Mouse (Mus musculus) lung, postnatal 0 days (tissue): ENCODE measurements at regions not wholly inside any gene's neighbourhood (a gene's known extent, or its start where the extent isn't known, plus 50 kb on each side); places are given as distances from the start of the nearest gene placed in this dataset.

ENCODE experiments used
- ATAC-seq: fragments of 200-750 bp; cut with Nextera tagmentation; 2 replicates; pipeline ENCODE4 v1.8.0; 2017; ENCODE audit warnings: moderate library complexity
- DNase-seq: peaks from one replicate; pipeline ENCODE4 v3.0.0-alpha.2; 2016; ENCODE audit warnings: low spot score
- H3K27ac ChIP-seq: fragments of 300-500 bp; sonication (generic); 2 replicates; pipeline ENCODE4 v1.5.1; 2014; ENCODE audit warnings: antibody characterized with exemption, mild to moderate bottlenecking, low read length, mixed read lengths
- H3K27me3 ChIP-seq: fragments of 300-500 bp; sonication (generic); replicated peaks from 2 replicates; pipeline ENCODE4 v1.6.1; 2014; ENCODE audit warnings: low read length, mixed read lengths; ENCODE audit not compliant: insufficient read depth
- H3K36me3 ChIP-seq: fragments of 300-500 bp; sonication (generic); 2 replicates; pipeline ENCODE4 v1.6.1; 2014; ENCODE audit warnings: low read length, mixed read lengths; ENCODE audit not compliant: insufficient read depth
- H3K4me1 ChIP-seq: fragments of 300-500 bp; sonication (generic); 2 replicates; pipeline ENCODE4 v1.6.1; 2014; ENCODE audit warnings: antibody characterized with exemption, low read depth, low read length, mixed read lengths; ENCODE audit not compliant: insufficient read depth
- H3K4me2 ChIP-seq: fragments of 300-500 bp; sonication (generic); replicated peaks from 2 replicates; pipeline ENCODE4 v1.6.1; 2014; ENCODE audit warnings: low read depth, mild to moderate bottlenecking, low read length, moderate library complexity, mixed read lengths
- H3K4me3 ChIP-seq: fragments of 300-500 bp; sonication (generic); 2 replicates; pipeline ENCODE4 v1.5.1; 2014; ENCODE audit warnings: low read depth, low read length
- H3K9ac ChIP-seq: fragments of 300-500 bp; sonication (generic); replicated peaks from 2 replicates; pipeline ENCODE4 v1.6.1; 2014; ENCODE audit warnings: low read depth, mild to moderate bottlenecking
- H3K9me3 ChIP-seq: fragments of 300-500 bp; sonication (generic); 2 replicates; pipeline ENCODE4 v1.6.1; 2016; ENCODE audit warnings: low read length, mixed read lengths
- CTCF ChIP-seq: IDR thresholded peaks from 2 replicates; pipeline ENCODE4 v1.5.1; 2016; ENCODE audit warnings: antibody characterized with exemption, mild to moderate bottlenecking
- EP300 ChIP-seq: IDR thresholded peaks from 2 replicates; pipeline ENCODE4 v1.6.1; 2016; ENCODE audit warnings: antibody characterized with exemption, mild to moderate bottlenecking, control low read depth
- WGBS: fragments of 180-500 bp; shearing (Covaris S2); extraction: QIAGEN DNeasy Blood & Tissue Kit; methylation state at CpG from one replicate; pipeline ENCODE4 v1.1.7; 2014; 5-methylcytosine and 5-hydroxymethylcytosine counted together

GRCm38 (mm10) chr3:11174002-11174401 lies 838.5 kb upstream of the Gm38303 start:
- TF ChIP-seq EP300 (no peak), CTCF (no peak)
- H3K9ac ChIP-seq: no peak overlapping the region
- H3K36me3 ChIP-seq: no peaks in the 10 kb centered on the region
- H3K4me2 ChIP-seq: no peak overlapping the region
- no peaks in the 10 kb centered on the region for H3K27me3 ChIP-seq
- no peak overlapping the region for H3K27ac ChIP-seq
- H3K9me3 ChIP-seq: no peaks in the 10 kb centered on the region
- DNase-seq (no peak), ATAC-seq (no peak)
- no peaks in the 10 kb centered on the region for H3K4me1 ChIP-seq
- 54% methylated on average over 2 of the region's 2 CpGs for WGBS
- no peak overlapping the region for H3K4me3 ChIP-seq

GRCm38 (mm10) chr3:11155350-11155749 lies 819.9 kb upstream of the Gm38303 start:
- WGBS: 56% methylated on average over 1 of the region's 1 CpGs
- ATAC-seq: no peak

More at GRCm38 (mm10) chr3:11155350-11155749, 819.9 kb upstream of the Gm38303 start:
- TF ChIP-seq EP300: no peak
- TF ChIP-seq CTCF: no peak
- H3K9ac ChIP-seq: no peak overlapping the region
- H3K4me2 ChIP-seq: no peak overlapping the region
- DNase-seq: peak; percentile 6
- H3K9me3 ChIP-seq: no peaks in the 10 kb centered on the region
- no peak overlapping the region for H3K27ac ChIP-seq
- H3K4me1 ChIP-seq: no peaks in the 10 kb centered on the region
- H3K4me3 ChIP-seq: no peak overlapping the region
- no peaks in the 10 kb centered on the region for H3K36me3 ChIP-seq
- no peaks in the 10 kb centered on the region for H3K27me3 ChIP-seq
